Mouse (Mus musculus) cerebellum, adult 8-10 months (tissue): ENCODE data around the gene Nrxn3.

Source experiments
- DNase-seq: peaks from one replicate; pipeline ENCODE4 v3.0.0; 2022

The Nrxn3 gene

DNA sequence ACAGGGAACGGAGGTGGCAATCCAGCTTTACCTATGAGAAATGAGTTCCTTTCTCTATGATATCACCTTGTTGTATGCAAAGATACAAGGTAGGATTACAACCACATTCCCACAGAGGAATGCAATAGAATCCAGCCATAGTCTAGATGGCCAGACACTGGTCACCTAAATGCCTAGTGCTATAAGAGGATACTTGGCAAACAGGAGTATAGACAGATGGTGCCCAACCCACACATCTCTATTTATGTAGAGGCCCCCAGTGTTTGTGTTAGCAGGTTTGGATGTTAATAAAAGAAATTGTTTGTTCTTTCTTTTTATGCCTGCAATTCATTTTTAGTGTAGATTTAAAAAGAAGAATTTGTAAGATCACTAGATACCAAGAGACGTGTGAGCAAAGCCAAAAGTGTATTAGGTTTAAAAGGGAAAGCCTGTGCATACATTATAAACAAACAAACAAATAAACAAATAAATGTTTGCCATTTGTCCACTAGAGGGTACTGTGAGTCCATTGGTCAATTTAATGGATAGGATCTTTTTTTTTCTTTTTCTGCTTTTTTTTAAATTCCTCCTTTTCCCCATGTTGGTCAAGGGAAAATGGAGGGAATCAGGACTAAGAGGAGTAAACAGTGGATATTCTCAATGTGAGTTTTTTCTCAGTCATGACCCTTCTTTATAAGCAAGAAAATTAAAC is 832.2 kb downstream of the Nrxn3 start:
- peak; percentile 52 for DNase-seq

GRCm38 (mm10) chr12:89558921-89559320 is 836.2 kb downstream of the Nrxn3 start:
- DNase-seq, result no peak

- no peak for DNase-seq
Observed at GRCm38 (mm10) chr12:89561989-89562565, 839.4 kb downstream of the Nrxn3 start.

- no peak for DNase-seq
Observed at GRCm38 (mm10) chr12:89568723-89569377, 846.2 kb downstream of the Nrxn3 start.

- no peak for DNase-seq
Observed at GRCm38 (mm10) chr12:89592459-89592858, 869.8 kb downstream of the Nrxn3 start.

- DNase-seq, result no peak
Observed at GRCm38 (mm10) chr12:89613670-89614069, 891.0 kb downstream of the Nrxn3 start.

- DNase-seq, result peak; percentile 29
Observed at GRCm38 (mm10) chr12:89625746-89626145, 903.1 kb downstream of the Nrxn3 start.

DNA sequence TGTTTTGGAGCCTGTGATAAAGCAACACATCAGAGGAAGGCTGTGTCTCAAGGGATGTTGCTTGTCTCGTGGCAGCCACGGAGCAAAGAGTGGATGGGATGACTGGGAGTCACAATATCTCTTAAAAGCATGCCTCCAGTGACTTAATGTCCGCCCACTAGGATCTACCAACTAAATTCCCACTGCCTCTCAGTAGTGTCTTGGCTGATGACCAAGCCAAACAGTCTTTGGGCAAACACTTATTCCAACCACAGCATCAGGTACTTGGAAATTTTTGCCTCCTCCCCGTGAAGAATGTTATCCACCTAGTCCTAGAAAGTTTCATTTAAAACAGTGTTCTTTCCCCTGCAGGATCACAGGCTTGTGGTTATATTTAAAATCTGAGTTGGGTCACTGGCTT is 917.4 kb downstream of the Nrxn3 start:
- no peak for DNase-seq

- DNase-seq, result no peak
Observed at GRCm38 (mm10) chr12:89641460-89641859, 918.8 kb downstream of the Nrxn3 start.

- no peak for DNase-seq
Observed at GRCm38 (mm10) chr12:89653211-89653610, 930.5 kb downstream of the Nrxn3 start.

- DNase-seq, result no peak
Observed at GRCm38 (mm10) chr12:89661219-89661618, 938.5 kb downstream of the Nrxn3 start.

DNA sequence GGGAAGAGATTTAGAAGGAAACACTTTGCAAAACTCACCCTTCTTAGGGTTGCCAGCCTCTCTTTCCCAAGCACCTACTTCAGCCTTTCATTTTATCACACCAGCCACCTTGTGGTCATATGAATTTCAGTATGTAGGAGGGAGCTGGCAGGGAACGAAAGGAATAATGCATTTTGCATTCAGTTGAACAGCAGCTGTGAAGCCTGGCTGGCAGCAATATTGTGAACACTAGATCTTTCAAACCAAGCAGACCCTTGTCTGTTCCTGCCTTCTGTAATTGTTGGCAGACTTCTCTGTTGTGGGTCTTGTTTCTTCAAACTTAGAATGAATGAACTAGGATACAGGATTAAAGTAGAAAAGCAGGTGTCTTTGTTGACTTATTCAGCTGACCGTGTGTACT is 946.2 kb downstream of the Nrxn3 start:
- no peak for DNase-seq

DNA sequence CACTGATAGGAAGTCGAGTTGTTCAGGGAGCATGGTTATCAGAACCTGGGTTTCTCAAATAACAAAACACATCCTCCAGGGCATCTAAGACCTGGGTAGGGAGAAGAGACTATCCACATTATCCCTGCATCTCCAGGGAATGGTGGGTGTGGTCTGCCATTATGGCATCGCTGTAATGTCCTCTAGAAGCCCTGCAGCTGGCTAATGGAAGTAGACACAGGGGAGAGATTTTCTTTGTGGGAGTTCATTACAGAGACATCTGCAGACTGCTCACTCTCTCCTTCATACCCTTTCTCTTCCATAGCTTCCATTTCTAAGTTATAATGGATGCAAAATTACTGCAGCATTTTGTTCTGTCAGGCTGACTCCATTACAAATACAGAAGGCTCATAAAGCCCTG is 950.1 kb downstream of the Nrxn3 start:
- no peak for DNase-seq

GRCm38 (mm10) chr12:89685633-89686032 is 963.0 kb downstream of the Nrxn3 start:
- DNase-seq, result no peak

DNA sequence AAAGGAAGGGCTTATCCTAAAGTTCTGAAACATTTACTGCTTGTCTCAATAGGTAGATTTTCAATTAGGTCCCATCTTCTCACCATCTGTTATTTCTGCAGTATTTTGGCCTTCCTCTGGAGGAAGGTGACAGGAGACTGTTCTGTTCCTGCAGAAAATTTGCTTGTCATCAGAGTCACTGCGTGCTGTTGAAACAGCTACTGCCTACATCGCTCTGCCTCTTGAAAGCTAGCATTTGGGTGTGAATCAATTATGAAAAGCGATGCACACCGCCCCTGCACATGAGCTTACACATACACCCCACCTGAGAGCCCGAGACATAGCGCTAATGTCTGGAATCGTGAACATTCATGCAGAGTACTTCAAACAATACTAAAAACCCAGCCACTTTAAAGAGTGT is 966.4 kb downstream of the Nrxn3 start:
- DNase-seq, result peak; percentile 51

DNA sequence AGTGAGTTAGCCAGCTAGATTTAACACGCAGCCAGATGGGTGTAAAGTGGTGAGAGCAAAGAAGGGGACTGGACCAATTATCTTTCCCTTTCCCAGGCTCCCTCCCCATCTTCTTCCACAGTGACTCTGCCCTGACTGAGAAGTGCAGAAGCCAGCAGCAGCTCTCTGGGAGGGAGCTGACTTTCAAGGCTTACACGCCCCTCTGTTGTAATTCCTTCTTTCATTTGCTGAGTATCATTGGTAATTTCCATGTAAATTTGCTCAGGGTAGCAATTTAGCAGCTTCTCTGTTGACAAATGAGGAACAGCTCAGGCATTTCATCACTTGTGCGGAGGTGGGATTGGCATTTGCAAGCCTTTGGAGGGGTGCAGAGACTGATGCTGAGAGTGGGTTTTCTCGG is 976.8 kb downstream of the Nrxn3 start:
- DNase-seq, result no peak

- peak; percentile 50 for DNase-seq
Observed at GRCm38 (mm10) chr12:89700937-89701458, 978.3 kb downstream of the Nrxn3 start.

DNA sequence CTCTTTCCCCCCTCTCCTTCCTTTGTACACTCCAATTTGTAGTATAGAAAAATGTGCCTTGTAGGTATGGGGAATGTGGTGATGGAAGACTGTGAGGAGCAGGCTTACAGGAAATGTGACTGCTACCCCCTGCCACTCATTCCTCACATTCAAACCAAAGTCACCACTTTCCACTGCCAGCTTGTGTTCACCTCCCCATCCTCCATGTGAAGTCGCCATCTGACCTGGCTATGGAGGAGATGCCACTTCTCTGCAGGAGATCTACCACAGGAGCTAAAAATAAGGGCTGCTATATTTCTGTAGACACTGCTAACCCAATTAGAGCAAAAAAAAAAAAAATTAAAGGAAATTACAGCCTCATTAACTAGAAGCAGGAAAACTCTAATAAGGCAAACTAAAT is 980.3 kb downstream of the Nrxn3 start:
- DNase-seq, result peak; percentile 75

GRCm38 (mm10) chr12:89707913-89708312 is 985.2 kb downstream of the Nrxn3 start:
- no peak for DNase-seq

DNA sequence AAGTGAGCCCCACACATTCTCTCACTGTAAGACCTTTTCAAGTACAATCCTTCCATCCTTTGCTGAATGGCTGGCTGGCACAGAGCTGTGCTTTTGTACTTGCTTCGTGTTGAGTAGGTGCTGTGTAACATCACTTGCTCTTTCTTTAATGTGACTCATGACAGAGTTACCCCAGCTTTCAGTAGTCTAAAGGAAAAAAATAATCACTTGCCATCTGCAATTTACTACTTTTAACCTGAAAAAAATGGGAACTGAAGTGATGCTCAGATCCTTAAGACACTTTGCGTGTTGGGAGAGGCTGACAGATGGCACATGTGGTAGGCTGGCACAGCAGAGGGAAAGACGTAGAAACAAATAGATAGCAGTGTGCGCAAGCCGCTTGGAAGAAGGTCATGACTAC is 987.8 kb downstream of the Nrxn3 start:
- peak; percentile 40 for DNase-seq

DNA sequence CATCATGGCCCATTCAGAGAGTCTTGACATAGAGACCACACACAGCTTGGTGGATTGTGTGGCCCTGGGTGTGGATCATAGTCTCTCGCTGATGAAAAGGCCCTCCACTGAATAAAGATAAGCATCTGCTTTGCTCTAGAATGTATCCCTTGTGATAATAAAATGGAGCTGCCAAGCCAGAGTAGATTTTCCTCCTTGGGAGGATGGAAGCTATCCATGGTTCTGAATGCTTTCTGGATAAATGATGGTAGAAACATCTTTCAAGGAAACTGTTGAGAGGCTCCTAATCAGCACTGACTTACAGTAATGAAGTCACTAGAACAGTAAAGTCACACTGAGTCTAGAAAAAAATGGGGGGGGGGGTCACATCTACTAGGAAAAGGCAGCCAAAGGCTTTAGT is 989.1 kb downstream of the Nrxn3 start:
- DNase-seq, result no peak

GRCm38 (mm10) chr12:89719194-89720080 is 996.8 kb downstream of the Nrxn3 start:
- no peak for DNase-seq

- no peak for DNase-seq
Observed at GRCm38 (mm10) chr12:89720945-89721344, 998.3 kb downstream of the Nrxn3 start.
